Mouse (Mus musculus) thymus, postnatal 0 days (tissue): ENCODE measurements around the gene Plxnc1. TPM values are rescaled to one million over a fixed set of nuclear protein-coding genes. Genes with fewer than 3 reads are reported as not detected.

ENCODE experiments used
- DNase-seq: peaks from one replicate; pipeline ENCODE4 v3.0.0-alpha.2; 2015; ENCODE audit warnings: low spot score
- polyA plus RNA-seq: library from polyadenylated mRNA; unstranded; fragments of >200 nt; fragmentation: Nextera tagmentation; extraction: Ambion mirVana; gene quantifications from 2 replicates; pipeline ENCODE4 v1.2.1, GENCODE M21; 2015

The Plxnc1 gene
- polyA plus RNA-seq, 1 experiment from 2014 or later = 3.8 TPM

GRCm38 (mm10) chr10:94823971-94824760, 120.5 kb downstream of the Plxnc1 start:
- DNase-seq = no peak

- no peak for DNase-seq
These were observed 125.6 kb downstream of the Plxnc1 start for GRCm38 (mm10) chr10:94818781-94819665.

GRCm38 (mm10) chr10:94818127-94818526, 126.5 kb downstream of the Plxnc1 start:
- DNase-seq = no peak

GRCm38 (mm10) chr10:94811907-94812851, 132.5 kb downstream of the Plxnc1 start:
- no peak for DNase-seq

GRCm38 (mm10) chr10:94809946-94810472, 134.6 kb downstream of the Plxnc1 start:
- no peak for DNase-seq

- DNase-seq = no peak
These were observed 136.4 kb downstream of the Plxnc1 start for GRCm38 (mm10) chr10:94808275-94808674.

GRCm38 (mm10) chr10:94807323-94807722, 137.3 kb downstream of the Plxnc1 start:
- no peak for DNase-seq

- DNase-seq = no peak
These were observed 139.8 kb downstream of the Plxnc1 start for GRCm38 (mm10) chr10:94804909-94805220.

- DNase-seq = no peak
These were observed 140.4 kb downstream of the Plxnc1 start for GRCm38 (mm10) chr10:94804029-94804908.

GRCm38 (mm10) chr10:94800677-94801354, 143.8 kb downstream of the Plxnc1 start:
- DNase-seq = no peak

- DNase-seq = no peak
These were observed 145.0 kb downstream of the Plxnc1 start for GRCm38 (mm10) chr10:94799485-94800239.

- DNase-seq = no peak
These were observed 146.5 kb downstream of the Plxnc1 start for GRCm38 (mm10) chr10:94798128-94798527.

GRCm38 (mm10) chr10:94794666-94795244, 149.9 kb downstream of the Plxnc1 start:
- no peak for DNase-seq

GRCm38 (mm10) chr10:94793914-94794313, 150.7 kb downstream of the Plxnc1 start:
- no peak for DNase-seq

- no peak for DNase-seq
These were observed 155.4 kb downstream of the Plxnc1 start for GRCm38 (mm10) chr10:94789205-94789604.

- DNase-seq = no peak
These were observed 163.9 kb downstream of the Plxnc1 start for GRCm38 (mm10) chr10:94780618-94781262.

- no peak for DNase-seq
These were observed 165.3 kb downstream of the Plxnc1 start for GRCm38 (mm10) chr10:94779319-94779718.

GRCm38 (mm10) chr10:94777576-94777975, 167.1 kb downstream of the Plxnc1 start:
- DNase-seq = no peak
